Mouse (Mus musculus): Measurements from ENCODE around the gene Large1.

DNA sequence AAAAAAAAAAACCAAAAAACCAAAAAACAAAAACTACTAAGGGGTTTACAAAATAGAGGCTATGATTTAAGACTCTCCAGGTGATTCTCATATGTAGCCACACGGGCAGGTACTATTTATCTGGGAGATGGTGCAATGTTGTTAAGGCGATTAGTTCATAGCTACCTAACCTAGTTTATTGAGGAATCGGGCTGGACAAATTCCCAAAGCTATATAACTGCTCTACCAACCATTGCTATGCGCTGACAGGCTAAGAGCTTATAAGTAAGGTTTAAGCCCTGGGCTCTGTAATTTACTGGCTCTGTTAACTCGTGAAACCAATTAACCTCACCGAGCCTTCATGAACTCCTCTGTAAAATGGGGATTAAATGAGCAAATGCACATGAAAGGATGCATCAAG lies 451.7 kb downstream of the Large1 start:
- no peak for TF ChIP-seq CTCF (IDR thresholded peaks at IDR 0.05; ENCODE audit: borderline replicate concordance, insufficient read depth, low read length)
- no peak for TF ChIP-seq POLR2A (IDR thresholded peaks at IDR 0.05; ENCODE audit: low read depth, low read length)
